Mouse (Mus musculus): ENCODE measurements at regions not wholly inside any gene's neighbourhood (a gene's known extent, or its start where the extent isn't known, plus 50 kb on each side); places are given as distances from the start of the nearest gene placed in this dataset.
"Not testable (repeated sequence)": the region's sequence is repeated elsewhere in the genome, so short reads cannot be mapped to it uniquely, and the experiment has no call there.

DNA sequence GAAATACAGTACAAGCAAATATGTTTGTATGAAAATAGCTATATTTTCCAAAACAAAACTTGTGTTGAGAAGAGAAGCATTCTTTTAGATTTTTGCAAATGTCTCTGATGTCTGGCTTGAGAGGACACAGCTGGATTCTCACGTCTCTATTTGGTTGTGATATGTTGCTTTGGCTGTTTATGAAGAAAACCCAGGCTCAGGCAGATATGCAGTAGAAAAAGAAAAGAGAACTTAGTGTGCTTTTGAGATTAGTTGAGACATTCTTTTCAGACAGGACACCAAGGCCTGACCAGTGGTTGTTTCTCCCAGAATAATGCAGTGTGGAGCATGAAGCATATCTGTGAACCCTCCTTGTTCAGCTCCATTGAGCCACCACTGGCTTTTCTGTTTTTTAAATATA is 178.8 kb upstream of the Mamld1 start:
- DNase-seq (ENCODE audit: low spot score): no peak

DNA sequence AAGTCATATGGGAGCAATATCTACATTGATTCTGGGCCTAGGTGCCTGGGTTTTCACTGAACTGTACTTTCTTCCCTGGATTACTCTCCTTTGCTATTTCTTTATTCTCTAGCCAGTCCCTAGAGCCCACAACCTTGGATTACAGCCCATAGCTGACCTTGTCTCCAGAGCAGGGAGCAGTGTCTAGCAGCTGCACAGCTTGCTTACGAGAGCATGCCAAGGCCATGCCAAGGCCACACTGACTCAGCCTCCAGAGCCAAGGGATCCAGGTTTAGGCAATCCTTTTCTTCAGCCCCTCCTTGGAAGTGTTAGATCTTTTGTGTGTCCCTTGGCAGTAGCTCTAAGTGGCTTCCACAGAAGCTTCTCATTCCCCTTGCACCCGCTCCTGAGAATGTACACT is 168.7 kb upstream of the Mamld1 start:
- peak; percentile 67 for DNase-seq (ENCODE audit: low spot score)

DNA sequence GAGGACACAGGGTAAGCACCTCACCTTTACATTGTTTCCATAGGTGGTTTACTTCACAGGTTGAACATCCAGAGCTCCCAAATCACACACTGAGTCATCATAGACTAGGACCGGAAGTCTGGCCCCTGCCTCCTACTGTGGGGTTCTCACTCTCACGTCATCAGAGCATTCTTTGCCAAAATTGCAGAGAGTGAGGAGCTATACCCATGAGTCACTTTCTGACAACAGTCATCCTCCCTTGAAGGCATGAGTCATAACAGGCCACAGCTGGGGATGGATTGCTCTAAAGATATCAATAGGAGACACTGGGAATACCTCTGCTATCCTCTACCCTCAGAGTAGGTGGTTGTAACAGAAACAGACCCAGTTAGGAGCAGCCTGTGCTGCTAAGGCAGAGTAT is 166.6 kb upstream of the Mamld1 start:
- DNase-seq (ENCODE audit: low spot score): no peak

DNA sequence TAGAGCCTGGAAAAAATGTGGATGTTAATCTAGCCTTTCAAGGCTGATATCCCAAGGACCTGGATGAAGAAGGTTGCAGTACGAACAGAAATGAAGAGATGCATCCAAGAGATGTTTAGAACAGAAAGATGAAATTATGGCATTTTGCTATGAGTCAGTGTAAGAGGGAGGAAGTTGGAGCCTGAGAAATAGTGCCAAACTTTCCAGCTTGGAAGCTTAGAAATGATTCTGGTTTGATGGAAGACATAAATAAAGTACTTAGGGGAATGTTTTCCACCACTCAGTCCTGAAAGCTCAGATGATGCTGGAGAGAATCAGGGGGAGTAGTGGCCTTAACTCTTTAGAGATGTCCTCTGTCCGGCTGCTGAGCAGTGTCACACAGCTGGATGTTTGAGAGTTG is 155.5 kb upstream of the Mamld1 start:
- no peak for DNase-seq (ENCODE audit: low spot score)

DNA sequence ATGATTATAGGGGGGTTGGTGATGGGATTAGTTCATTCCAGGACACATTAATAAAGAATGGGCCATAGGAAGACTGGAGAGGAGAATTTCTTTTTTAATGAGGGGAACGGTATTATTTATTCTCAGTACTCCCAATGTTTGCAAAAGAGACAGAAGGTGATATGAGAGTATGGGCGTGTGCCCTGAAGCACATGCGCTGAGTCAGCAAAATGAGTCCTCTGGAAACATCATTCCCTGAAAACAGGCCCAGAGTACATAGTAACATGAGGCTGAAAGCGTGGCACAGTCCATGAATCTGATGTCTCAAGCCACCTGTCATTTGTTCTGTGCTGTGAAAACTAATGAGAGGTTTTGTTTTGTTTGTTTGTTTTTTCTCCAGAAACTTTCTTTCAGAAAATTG is 154.5 kb upstream of the Mamld1 start:
- no peak for DNase-seq (ENCODE audit: low spot score)

DNA sequence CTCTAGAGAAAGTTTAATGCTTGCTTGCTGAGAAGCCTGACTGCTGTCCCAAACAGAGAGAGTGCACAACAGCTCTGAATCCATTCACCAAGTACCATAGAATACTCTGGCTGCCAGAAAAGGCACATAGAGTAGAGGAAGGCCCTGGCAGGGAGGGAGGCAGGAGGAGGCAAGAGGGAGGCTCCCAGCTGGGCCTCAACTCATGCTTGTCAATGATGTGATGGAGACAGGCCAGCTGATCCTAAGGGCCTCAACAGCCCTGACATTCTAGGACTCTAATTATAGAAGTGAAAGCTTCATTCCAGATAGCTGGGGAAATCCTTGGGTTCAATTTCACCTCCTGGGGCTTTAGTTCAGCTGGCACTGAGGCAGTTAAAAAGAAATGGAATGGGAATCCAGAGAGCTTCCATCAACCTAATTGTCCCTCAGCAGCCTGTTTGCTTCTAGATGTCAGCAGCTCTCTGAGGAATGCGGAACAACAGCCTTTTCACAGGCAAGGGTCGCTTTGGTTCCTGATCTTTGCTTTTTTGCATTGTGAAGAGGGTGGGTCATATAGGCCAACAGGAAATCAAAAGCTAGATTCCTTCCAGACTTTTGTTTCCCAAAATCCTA is 152.8 kb upstream of the Mamld1 start:
- no peak for DNase-seq (ENCODE audit: low spot score)

DNA sequence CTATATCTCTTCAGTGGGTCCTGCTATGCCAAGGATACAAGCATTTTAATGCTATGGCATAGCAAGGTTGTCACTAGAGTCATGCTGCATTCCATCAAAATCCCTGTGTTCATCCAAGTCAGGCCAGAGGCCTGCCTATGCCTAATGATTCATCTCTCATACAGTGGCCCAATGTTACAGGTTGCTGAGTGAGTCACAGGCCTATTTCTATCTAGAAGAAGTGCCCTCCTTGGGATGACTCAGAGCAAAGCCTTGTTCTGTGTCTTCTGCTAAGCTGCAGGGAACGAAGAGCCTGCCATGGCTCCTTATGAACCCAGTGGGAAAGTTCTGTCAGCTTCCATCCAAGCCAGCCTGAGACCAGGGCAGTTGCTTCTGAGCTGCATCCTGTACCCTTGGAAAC is 151.2 kb upstream of the Mamld1 start:
- not testable (repeated sequence) for DNase-seq (ENCODE audit: low spot score)

DNA sequence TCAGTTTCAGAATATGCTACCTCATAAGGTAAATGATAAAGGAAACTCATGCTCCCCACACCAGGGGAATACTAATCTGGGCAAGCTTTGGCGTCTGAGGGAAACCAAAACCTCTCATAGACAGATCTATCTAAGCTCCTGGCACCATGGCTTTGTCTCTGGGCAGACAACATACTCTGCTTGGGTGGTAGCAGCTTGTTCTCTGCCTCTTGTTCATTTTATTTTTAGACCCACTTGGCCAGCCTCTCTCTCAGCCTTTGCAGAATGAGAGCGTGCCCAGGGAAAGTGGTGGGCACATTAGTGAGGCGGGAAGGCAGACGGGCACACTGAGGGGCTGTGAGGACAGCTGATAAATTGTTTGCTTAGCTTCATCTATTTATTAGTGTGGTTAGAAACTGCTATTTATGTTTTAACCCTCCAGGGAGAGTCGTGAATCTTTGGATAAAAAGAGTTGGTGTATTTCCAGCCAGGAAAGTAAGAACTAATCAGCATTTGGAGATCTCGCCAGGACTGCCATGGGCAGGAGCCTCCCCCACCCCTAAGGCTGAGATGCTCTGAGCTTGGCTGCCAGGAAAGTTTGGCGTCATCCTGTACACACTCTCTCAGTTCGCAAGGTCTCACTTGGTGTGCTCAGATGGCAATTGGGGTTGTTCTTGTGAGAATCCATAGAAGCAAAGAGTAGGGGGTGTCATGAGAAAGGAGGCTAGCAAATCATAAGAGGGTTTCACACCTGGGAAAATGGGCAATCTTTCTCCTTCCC is 150.2 kb upstream of the Mamld1 start:
- DNase-seq (ENCODE audit: low spot score): no peak

DNA sequence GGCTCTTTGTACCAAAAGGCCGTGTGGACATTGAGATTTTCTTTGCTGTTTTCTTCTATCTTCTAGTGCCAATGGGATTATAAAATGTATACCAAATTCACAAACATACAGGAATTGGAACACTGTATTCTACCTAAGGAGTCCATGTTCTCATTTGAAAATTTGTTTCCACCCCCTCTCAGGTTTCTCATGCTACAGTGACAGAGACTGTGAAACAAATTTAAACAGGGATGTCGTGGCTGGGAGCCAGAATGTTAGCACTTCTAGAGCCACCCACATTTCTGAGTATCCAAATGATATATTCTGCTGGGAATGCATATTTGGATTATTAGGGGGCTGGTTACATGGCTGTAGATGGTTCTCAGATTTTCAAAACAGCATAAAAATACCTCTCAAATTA is 124.4 kb upstream of the Mamld1 start:
- DNase-seq (ENCODE audit: low spot score): no peak

DNA sequence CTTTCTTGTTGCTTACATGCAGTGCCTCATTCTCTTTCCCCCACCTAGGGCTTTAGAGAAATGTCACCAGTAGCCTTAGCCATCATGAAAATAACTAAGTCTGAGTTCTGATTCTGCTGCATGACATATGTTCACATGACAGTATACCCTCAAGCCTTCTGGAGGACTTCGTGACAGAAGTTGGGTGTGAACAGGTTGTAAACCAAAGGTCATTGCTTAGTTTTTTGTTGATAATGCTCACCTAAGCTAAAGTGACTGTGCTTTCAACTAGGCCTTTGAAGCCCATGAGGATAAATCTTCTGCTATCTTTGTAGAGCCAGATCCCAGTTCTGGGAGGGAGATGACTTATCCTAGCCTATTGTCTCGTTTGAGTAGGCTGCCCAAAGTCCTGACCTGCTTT is 118.1 kb upstream of the Mamld1 start:
- no peak for DNase-seq (ENCODE audit: low spot score)

DNA sequence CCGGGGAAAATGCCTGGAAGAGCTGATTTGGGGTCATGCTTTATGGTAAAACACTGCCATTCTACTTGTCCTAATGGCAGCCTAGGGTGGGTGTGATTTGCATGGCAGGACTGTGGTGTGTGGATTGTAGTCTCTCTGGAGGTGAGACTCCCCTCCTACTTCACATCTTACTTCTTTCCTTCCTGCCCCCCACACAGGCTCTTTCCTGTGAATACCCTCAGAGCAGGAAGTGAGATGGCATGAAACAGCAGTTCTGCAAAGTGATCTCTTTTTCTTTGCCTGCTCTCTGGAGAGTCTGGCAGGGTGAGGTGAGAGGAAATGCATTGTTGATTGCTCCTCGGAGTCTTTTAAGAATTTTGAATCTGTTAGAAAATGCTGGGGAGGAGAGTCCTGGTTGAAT is 104.7 kb upstream of the Mamld1 start:
- no peak for DNase-seq (ENCODE audit: low spot score)

DNA sequence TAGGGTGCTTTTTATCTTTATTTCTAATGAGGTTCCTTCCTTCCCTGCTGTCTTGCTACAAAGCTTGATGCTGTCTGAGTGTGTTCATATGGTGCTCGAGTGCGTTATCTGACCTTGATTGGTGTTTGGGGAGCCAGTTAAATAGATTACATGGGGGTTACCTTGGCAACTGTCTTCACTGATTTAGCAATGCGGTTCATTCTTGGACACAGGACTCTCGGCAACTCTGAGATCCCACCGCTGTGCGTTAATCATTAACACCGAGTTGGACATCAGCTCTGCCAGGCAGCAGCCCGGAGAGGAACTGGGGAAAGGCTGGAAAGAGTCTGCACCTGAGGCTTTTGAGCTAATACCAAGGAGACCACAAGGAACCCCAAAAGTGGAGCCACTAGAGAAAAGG is 104.0 kb upstream of the Mamld1 start:
- DNase-seq (ENCODE audit: low spot score): no peak

DNA sequence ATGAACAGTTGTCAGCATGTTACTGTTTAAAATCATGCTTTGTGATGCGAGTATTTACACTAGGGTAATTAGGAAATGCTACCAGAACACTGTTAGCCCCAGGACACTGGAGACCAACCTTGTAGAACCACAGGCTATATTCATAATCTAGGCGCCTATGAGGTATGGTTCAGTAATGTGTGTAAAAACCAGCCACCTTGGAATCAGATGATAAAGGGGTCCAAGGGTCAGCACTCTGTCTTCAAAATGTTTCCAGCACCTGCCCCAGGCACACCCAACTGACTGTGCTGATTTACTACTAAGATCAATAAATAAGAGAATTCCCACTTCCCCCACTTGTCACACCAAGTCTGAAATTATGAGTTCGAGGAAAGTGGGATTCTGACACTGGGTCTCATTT is 100.8 kb upstream of the Mamld1 start:
- DNase-seq (ENCODE audit: low spot score): no peak

DNA sequence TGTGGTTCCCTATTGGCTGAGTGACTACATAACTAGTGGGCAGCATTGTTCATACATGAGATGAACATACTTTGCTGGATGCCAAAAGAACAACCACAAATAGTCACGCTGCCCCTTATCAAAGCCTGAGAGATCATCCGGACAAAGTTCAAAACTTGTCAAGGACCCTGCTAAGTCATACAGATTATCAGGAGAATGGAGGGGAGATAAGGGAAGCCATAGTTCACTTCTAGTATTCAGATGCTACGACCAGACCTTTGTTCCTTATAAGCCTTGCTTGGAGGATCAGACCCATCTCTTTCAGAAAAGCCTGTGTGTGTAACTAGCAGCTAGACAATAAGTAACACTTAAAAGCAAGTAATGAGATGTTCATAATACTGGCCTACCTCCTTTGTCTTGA is 97.0 kb upstream of the Mamld1 start:
- DNase-seq (ENCODE audit: low spot score): no peak

All from ovary, postnatal 36 days (tissue).